Mouse (Mus musculus) forebrain, embryonic 15.5 days (tissue): ENCODE measurements around the gene Tbc1d22a. TPM values are rescaled to one million over a fixed set of nuclear protein-coding genes. Genes with fewer than 3 reads are reported as not detected.
"Not testable (repeated sequence)": the region's sequence is repeated elsewhere in the genome, so short reads cannot be mapped to it uniquely, and the experiment has no call there.

Experiments
- ATAC-seq: fragments of 200-750 bp; cut with Nextera tagmentation; replicated peaks from 2 replicates; pipeline ENCODE4 v1.8.0; 2017; ENCODE audit warnings: mild to moderate bottlenecking, moderate TSS enrichment, moderate library complexity
- H3K27ac ChIP-seq: fragments of 300-500 bp; sonication (generic); replicated peaks from 2 replicates; pipeline ENCODE4 v1.5.1; 2015; ENCODE audit warnings: mild to moderate bottlenecking, inconsistent platforms
- H3K27me3 ChIP-seq: fragments of 300-500 bp; sonication (generic); 2 replicates; pipeline ENCODE4 v1.6.1; 2015; ENCODE audit warnings: inconsistent platforms
- H3K36me3 ChIP-seq: fragments of 300-500 bp; sonication (generic); 2 replicates; pipeline ENCODE4 v1.6.1; 2015; ENCODE audit warnings: mild to moderate bottlenecking, inconsistent platforms
- H3K4me1 ChIP-seq: fragments of 300-500 bp; sonication (generic); 2 replicates; pipeline ENCODE4 v1.6.1; 2015; ENCODE audit warnings: inconsistent platforms
- H3K4me2 ChIP-seq: fragments of 300-500 bp; sonication (generic); replicated peaks from 2 replicates; pipeline ENCODE4 v1.6.1; 2015; ENCODE audit warnings: mild to moderate bottlenecking, inconsistent platforms
- H3K4me3 ChIP-seq: fragments of 300-500 bp; sonication (generic); 2 replicates; pipeline ENCODE4 v1.5.1; 2015; ENCODE audit warnings: mild to moderate bottlenecking, inconsistent platforms
- H3K9ac ChIP-seq: fragments of 300-500 bp; sonication (generic); replicated peaks from 2 replicates; pipeline ENCODE4 v1.6.1; 2015; ENCODE audit warnings: mild to moderate bottlenecking, inconsistent platforms
- H3K9me3 ChIP-seq: fragments of 300-500 bp; sonication (generic); 2 replicates; pipeline ENCODE4 v1.6.1; 2016; ENCODE audit warnings: inconsistent platforms
- WGBS: fragments of 180-500 bp; shearing (Covaris S2); methylation state at CpG from one replicate; pipeline ENCODE4 v1.1.7; 2015; ENCODE audit warnings: mixed read lengths; 5-methylcytosine and 5-hydroxymethylcytosine counted together
- polyA plus RNA-seq: library from polyadenylated mRNA; unstranded; fragments of >200 nt; fragmentation: Nextera tagmentation; extraction: Ambion mirVana; gene quantifications from 2 replicates; pipeline ENCODE4 v1.2.1, GENCODE M21; 2015

Gene Tbc1d22a
- polyA plus RNA-seq, 1 experiment from 2014 or later = 13.1 TPM

GRCm38 (mm10) chr15:86219534-86220228 is 5.4 kb downstream of the Tbc1d22a start:
- H3K27ac ChIP-seq = no peak overlapping the region
- H3K9me3 ChIP-seq = no peaks in the 10 kb centered on the region
- H3K9ac ChIP-seq = no peak overlapping the region
- H3K4me2 ChIP-seq = no peak overlapping the region
- peaks cover 9% of the 10 kb centered on the region for H3K4me1 ChIP-seq
- ATAC-seq = no peak
- no peaks in the 10 kb centered on the region for H3K27me3 ChIP-seq
- no peaks in the 10 kb centered on the region for H3K36me3 ChIP-seq
- no peak overlapping the region for H3K4me3 ChIP-seq
- 82% methylated on average over 7 of the region's 7 CpGs for WGBS

DNA sequence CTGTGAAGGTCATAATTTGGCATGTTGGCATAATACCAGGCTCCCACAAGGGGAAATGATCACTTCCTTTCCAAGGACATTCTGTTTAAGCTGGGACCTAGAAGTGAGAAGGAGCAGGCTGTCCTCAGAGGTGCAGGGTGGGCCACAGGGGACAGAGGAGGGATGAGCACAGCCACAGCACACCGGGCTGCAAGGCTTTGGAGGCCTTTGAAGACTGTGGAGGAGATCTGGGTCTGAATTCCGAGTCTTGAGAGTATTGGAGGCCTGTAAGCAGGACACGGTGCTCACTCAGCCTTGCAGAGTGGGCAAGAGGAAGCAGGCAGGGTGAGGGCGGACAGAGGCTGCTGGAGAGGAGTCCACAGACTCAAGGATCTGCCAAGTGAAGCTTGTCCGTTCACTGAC is 6.0 kb downstream of the Tbc1d22a start:
- Histone ChIP-seq H3K36me3 (no peaks in the 10 kb centered on the region), H3K27me3 (no peaks in the 10 kb centered on the region), H3K27ac (no peak overlapping the region), H3K9ac (no peak overlapping the region), H3K4me3 (no peak overlapping the region), H3K4me2 (no peak overlapping the region), H3K4me1 (peaks cover 3% of the 10 kb centered on the region), H3K9me3 (no peaks in the 10 kb centered on the region)
- no peak for ATAC-seq
- 87% methylated on average over 5 of the region's 5 CpGs for WGBS

DNA sequence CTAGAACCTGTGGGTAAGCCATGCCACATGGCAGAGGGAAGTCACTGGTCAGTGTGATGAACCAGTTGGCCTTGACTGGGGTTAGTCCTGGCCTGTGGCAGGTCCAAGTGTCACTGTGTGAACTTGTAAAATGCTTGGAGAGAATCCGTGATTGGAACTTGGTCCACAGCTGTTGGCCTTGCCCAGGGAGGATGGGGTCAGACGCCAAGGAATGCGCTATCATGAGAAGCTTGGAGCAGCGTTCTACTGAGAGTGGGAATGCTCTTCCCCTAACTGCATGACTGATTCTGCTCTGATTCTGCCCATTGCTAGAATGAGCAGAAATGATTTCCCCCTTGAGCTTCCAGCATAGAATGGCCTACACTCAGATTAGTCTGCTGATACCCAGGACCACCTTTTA is 6.5 kb downstream of the Tbc1d22a start:
- H3K4me3 ChIP-seq = no peak overlapping the region
- WGBS = 95% methylated on average over 4 of the region's 4 CpGs
- H3K9me3 ChIP-seq = no peaks in the 10 kb centered on the region
- no peak for ATAC-seq
- no peak overlapping the region for H3K4me2 ChIP-seq
- no peaks in the 10 kb centered on the region for H3K27me3 ChIP-seq
- H3K36me3 ChIP-seq = no peaks in the 10 kb centered on the region
- no peak overlapping the region for H3K9ac ChIP-seq
- no peaks in the 10 kb centered on the region for H3K4me1 ChIP-seq
- no peak overlapping the region for H3K27ac ChIP-seq

- no peak overlapping the region for H3K27ac ChIP-seq
- no peak overlapping the region for H3K4me3 ChIP-seq
- H3K9me3 ChIP-seq = no peaks in the 10 kb centered on the region
- no peak overlapping the region for H3K9ac ChIP-seq
- no peak overlapping the region for H3K4me2 ChIP-seq
- ATAC-seq = no peak
- no peaks in the 10 kb centered on the region for H3K27me3 ChIP-seq
- 86% methylated on average over 4 of the region's 4 CpGs for WGBS
- no peaks in the 10 kb centered on the region for H3K36me3 ChIP-seq
- H3K4me1 ChIP-seq = no peaks in the 10 kb centered on the region
Measured at GRCm38 (mm10) chr15:86221369-86221768, 7.1 kb downstream of the Tbc1d22a start.

GRCm38 (mm10) chr15:86221901-86222300 is 7.6 kb downstream of the Tbc1d22a start:
- not testable (repeated sequence) for H3K27ac ChIP-seq, ATAC-seq, H3K27me3 ChIP-seq, H3K9me3 ChIP-seq, H3K4me1 ChIP-seq, H3K9ac ChIP-seq, H3K36me3 ChIP-seq, H3K4me2 ChIP-seq, H3K4me3 ChIP-seq
- 86% methylated on average over 11 of the region's 11 CpGs for WGBS

GRCm38 (mm10) chr15:86224972-86225551 is 10.8 kb downstream of the Tbc1d22a start:
- Histone ChIP-seq H3K27ac (no peak overlapping the region), H3K4me2 (no peak overlapping the region), H3K4me1 (no peaks in the 10 kb centered on the region), H3K4me3 (no peak overlapping the region), H3K27me3 (no peaks in the 10 kb centered on the region), H3K36me3 (no peaks in the 10 kb centered on the region), H3K9me3 (no peaks in the 10 kb centered on the region), H3K9ac (no peak overlapping the region)
- WGBS = 86% methylated on average over 7 of the region's 7 CpGs
- no peak for ATAC-seq

DNA sequence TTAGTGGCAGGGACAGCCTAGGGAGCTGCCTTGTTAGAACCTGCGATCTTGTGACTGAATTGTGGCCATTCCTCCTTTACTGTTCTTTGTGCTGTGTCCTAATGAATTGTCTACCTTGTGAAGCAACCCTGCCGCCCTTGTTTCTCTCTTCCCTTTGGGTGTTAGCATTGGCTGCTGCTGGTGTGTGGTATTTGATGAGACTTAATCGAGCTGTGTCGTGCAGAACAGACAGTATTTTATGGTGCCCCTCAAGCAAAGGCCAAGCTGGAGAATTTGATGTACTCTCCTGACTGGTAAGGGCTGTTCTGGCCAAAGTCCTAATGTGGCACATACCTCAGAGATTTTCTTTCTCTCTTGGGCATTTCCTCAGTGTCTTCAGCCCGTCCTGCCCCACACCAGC is 12.0 kb downstream of the Tbc1d22a start:
- no peak for ATAC-seq
- WGBS = 89% methylated on average over 5 of the region's 5 CpGs
- Histone ChIP-seq H3K9me3 (no peaks in the 10 kb centered on the region), H3K36me3 (no peaks in the 10 kb centered on the region), H3K9ac (no peak overlapping the region), H3K4me3 (no peak overlapping the region), H3K27ac (no peak overlapping the region), H3K4me2 (no peak overlapping the region), H3K27me3 (no peaks in the 10 kb centered on the region), H3K4me1 (no peaks in the 10 kb centered on the region)

- no peak for ATAC-seq
- Histone ChIP-seq H3K4me3 (no peak overlapping the region), H3K9ac (no peak overlapping the region), H3K36me3 (no peaks in the 10 kb centered on the region), H3K4me2 (no peak overlapping the region), H3K4me1 (peaks cover 6% of the 10 kb centered on the region), H3K27me3 (no peaks in the 10 kb centered on the region), H3K9me3 (no peaks in the 10 kb centered on the region), H3K27ac (no peak overlapping the region)
- 79% methylated on average over 2 of the region's 2 CpGs for WGBS
Measured at GRCm38 (mm10) chr15:86226968-86227367, 12.7 kb downstream of the Tbc1d22a start.

- Histone ChIP-seq H3K4me1 (peaks cover 8% of the 10 kb centered on the region), H3K4me3 (no peak overlapping the region), H3K27me3 (no peaks in the 10 kb centered on the region), H3K36me3 (no peaks in the 10 kb centered on the region), H3K27ac (no peak overlapping the region), H3K4me2 (no peak overlapping the region), H3K9me3 (no peaks in the 10 kb centered on the region), H3K9ac (no peak overlapping the region)
- no peak for ATAC-seq
- WGBS = 48% methylated on average over 3 of the region's 3 CpGs
Measured at GRCm38 (mm10) chr15:86228186-86228585, 13.9 kb downstream of the Tbc1d22a start.

DNA sequence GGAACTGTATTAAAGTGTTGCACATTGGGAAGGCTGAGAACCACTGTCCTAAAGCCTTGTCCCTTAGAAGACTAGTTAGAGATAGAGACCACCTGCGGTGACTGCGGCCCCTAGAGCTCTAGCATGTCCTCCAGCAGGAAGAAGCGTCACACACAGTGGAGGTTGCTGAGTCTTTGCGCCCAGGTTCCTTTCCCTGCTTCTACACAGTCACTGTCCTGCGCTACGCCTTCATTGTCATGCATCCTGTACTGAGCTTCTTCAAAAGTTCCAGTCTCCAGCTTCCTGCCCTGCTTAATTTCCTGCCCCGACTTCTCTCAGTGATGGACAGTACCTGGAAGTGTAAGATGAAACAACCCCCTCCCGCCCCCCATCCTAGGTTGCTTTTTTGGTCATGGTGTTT is 14.8 kb downstream of the Tbc1d22a start:
- no peak overlapping the region for H3K27ac ChIP-seq
- no peak overlapping the region for H3K4me3 ChIP-seq
- WGBS = 90% methylated on average over 8 of the region's 8 CpGs
- no peak overlapping the region for H3K4me2 ChIP-seq
- no peak overlapping the region for H3K9ac ChIP-seq
- H3K4me1 ChIP-seq = peaks cover 8% of the 10 kb centered on the region
- H3K9me3 ChIP-seq = no peaks in the 10 kb centered on the region
- ATAC-seq = no peak
- no peaks in the 10 kb centered on the region for H3K36me3 ChIP-seq
- H3K27me3 ChIP-seq = no peaks in the 10 kb centered on the region

DNA sequence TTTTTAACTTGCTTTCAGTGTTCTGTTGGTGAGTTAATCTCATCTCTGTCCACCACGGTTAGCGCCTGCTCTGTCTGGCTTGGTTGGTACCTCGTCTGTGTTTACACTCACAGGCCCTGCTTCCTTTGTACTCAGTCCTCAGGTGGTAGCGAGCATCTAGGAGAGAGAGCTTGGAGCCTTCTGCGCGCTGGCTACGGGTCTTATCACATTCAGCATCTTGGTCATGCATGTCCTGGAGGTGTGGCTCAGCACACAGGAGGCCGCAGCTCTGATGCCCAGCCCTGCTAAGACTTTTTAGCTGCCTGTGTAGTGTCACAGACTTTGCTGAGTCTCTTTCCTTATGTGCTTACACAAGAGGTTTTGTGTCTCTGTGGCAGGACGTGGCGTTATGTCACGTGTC is 15.4 kb downstream of the Tbc1d22a start:
- no peak overlapping the region for H3K27ac ChIP-seq
- H3K36me3 ChIP-seq = no peaks in the 10 kb centered on the region
- H3K4me1 ChIP-seq = peaks cover 8% of the 10 kb centered on the region
- no peak for ATAC-seq
- H3K4me2 ChIP-seq = no peak overlapping the region
- H3K4me3 ChIP-seq = no peak overlapping the region
- no peaks in the 10 kb centered on the region for H3K27me3 ChIP-seq
- H3K9me3 ChIP-seq = no peaks in the 10 kb centered on the region
- 77% methylated on average over 11 of the region's 11 CpGs for WGBS
- no peak overlapping the region for H3K9ac ChIP-seq

DNA sequence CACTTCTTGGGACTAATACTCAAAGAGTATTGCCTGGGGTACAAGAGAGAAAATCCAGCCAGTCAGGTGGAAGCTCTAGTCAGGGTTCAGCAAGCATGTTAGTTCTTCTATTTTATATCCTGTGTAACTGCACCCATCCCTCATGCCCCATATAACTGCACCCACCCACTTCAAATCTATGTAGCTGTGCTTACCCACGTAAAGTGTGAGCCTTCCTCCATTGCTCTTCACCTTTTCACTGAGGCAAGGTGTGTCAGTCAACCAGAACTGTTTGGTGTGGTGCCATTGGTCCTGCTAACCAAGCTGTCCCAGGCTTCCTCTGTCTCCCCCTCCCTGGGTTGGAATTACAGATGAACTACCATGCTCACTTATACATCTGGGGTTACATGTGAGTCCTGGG is 16.9 kb downstream of the Tbc1d22a start:
- peaks cover 8% of the 10 kb centered on the region for H3K4me1 ChIP-seq
- no peak overlapping the region for H3K4me3 ChIP-seq
- 0 out of 2 replicates have a peak, but pooled peaks cover 5% of the 10 kb centered on the region for H3K36me3 ChIP-seq
- 89% methylated on average over 1 of the region's 1 CpGs for WGBS
- no peak overlapping the region for H3K9ac ChIP-seq
- H3K27ac ChIP-seq = no peak overlapping the region
- H3K4me2 ChIP-seq = no peak overlapping the region
- no peaks in the 10 kb centered on the region for H3K27me3 ChIP-seq
- no peak for ATAC-seq
- no peaks in the 10 kb centered on the region for H3K9me3 ChIP-seq
